Mouse (Mus musculus) cerebellum, postnatal 14 days (tissue): ENCODE results near the gene Elovl6.

Experiments used
- DNase-seq, 2 experiments: peaks; one replicate each; pipeline ENCODE4 v3.0.0; 2021; ENCODE audit warnings: mixed read lengths in 2 of 2

Elovl6 gene

GRCm38 (mm10) chr3:129543376-129543775 is 11.2 kb downstream of the Elovl6 start:
- no peak for DNase-seq

GRCm38 (mm10) chr3:129544217-129544616 is 12.1 kb downstream of the Elovl6 start:
- no peak for DNase-seq

DNA sequence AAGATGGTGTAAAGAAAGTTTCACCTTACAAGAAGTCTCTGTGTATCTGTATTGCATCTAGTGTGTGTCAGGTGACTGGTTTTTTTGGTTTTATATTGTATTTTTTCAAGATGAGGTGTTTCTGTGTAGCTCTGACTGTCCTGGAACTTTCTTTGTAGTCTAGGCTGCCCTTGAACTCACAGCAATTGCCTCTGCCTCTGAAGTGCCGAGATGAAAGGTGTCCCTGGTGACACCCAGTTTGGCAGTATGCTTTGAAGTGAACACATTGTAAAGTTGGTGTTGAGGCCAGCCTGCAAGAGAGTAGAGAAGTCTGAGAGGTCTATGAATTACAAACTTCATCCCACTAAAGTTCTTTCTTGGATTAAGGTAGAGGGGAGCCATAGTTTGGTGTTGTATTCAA is 13.1 kb downstream of the Elovl6 start:
- no peak for DNase-seq

- DNase-seq = no peak
Measured at GRCm38 (mm10) chr3:129545801-129546200, 13.6 kb downstream of the Elovl6 start.

DNA sequence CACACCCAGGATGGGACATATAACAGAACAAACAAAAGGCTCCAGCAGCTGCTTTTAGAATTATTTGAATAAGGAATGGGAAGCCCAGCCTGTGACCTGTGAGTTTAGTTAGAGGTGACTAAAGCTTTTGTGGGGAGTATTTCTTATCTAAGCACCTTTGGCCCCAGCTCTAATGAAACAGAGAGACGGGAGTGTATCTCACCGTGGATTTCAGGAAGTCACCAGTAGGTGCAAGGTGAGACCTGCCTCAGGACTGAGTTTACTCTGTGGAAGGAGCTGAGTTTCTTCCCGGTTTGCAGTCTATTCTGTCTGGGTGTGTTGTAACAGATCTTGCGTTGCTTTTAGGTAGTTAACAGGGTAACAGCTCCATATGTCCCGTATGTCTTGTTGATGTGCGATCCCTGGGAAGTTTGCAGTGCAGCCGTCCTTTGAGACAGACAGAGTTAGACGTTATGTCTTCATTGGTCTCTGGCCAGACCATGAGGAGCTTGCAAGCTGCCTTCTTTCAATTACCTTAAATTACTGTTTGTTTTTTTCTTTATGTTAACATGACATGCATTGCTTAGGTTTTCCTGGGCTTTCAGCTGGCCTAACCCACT is 15.8 kb downstream of the Elovl6 start:
- DNase-seq = no peak

GRCm38 (mm10) chr3:129548760-129549159 is 16.6 kb downstream of the Elovl6 start:
- no peak for DNase-seq

DNA sequence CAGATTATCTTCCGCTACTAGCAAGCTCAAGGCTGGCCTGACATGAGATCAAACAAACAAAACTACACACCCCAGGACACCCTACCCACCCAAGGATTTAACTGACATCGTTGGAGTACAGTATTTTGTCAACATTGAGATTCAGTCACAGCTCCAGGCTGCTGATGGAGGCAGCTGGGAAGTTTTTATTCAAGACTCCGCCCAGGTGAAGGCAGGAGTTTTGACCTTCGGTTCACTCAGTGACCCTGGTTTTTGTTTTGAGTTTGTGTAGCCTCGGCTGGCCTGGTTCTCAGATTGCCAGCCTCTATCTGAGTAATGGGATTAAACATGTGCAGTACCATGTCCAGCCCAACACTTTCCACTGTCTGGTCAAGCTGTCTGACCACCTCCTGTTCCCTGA is 17.4 kb downstream of the Elovl6 start:
- no peak for DNase-seq

DNA sequence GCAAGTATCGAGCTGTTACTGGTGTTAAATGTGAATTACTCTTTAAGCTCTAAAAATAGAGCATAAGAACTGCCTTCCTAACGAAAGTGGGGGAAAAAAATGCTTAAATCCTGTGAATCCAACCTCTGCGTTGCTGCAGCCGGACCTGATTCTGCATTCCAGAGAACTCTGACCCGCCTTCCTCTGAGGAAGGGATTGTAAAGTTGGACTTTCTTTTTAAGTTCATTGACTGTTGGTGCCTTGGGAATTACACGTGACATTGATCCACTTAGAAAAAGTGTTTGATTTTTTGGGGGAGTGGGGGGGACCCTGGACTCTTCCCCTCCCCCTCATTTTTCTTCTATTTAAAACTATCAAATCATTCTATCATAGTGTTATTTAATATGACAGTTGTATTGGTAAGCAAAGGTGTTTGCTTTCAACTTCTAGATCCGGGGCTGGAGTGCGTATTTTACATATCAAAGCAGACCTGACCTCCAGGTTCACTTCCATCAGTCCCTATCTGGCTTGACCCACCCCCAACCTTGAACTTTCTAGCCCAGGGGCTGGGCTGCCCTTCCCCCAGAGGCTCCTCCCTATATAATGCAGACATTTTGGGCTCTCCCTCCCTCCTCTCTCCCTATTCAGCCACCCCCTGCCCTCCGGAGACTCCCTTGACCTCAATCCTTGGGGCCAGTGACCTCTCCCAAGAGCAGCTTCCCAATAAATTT is 19.6 kb downstream of the Elovl6 start:
- DNase-seq = no peak

DNA sequence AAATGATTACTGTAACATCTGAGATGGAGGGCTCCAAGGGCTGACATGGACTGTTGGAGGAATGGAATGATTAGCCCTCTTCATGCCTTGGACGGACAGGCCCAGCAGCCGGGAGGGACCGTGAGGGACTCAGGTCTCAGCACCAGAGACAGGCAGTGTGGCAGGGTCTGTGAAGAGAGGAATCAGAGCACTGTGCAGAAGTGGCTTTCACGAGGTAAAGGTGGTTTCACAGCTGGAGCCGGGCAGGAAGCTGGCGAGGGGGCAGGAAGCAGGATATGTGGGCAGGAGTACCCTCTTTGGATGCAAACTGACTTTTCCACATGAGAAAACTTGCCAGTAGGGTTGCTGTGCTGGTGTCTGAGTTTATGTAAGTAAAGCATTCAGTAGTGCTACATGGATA is 20.2 kb downstream of the Elovl6 start:
- DNase-seq = no peak

DNA sequence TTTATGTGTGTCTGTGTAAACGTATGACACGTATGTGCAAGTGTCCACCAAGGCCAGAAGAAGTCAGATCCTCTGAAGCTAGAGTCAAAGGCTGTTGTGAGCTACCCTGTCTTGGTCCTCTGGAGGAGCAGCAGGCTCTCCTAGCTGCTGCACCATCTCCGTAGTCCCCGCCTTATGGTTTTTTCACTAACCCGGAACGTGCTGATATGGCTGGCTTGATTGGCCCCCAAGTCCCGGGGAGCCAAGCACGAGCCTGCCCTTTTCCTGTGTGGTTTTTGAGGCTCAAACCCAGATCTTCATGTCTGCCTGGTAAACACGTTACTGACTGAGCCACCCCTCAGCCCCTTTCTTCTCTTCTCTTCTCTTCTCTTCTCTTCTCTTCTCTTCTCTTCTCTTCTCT is 21.0 kb downstream of the Elovl6 start:
- no peak for DNase-seq

DNA sequence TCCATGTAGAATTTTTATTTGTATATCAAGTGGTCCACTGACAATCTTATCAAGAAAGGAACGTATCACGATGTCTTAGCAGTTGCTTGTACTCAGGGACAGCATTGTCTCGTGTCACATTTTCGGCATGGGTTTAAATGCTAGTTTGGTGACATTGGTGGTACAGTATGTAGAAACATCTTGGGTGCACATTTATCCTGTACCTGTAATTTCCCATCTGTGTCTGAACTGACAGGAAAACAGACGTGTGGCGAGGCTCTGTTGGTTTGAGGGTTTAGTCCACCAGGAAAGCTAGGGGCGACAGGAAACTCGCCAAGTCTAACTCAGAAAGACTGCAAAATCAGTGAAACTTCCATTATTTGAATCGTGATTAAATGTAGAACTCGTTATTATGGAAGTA is 21.5 kb downstream of the Elovl6 start:
- DNase-seq = no peak

DNA sequence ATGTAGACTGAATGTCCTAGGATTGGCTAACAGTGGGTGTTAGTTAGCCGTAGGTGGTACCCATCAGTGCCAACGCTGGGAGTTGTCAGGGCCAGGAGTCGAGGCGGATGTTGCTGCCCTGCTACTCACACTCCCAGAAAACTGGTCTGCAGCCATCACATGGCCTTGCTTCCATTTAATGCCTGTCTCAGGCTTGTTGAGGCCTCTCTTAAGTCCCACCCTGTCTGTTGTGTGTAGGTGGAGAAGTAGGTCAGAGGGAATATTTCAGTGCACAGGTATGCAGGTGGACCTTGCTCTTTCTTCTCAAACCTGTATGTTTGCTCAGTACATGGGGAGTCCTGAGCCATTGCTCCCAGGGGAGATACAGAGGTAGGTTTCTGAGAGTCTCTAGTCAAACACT is 22.3 kb downstream of the Elovl6 start:
- DNase-seq = no peak

DNA sequence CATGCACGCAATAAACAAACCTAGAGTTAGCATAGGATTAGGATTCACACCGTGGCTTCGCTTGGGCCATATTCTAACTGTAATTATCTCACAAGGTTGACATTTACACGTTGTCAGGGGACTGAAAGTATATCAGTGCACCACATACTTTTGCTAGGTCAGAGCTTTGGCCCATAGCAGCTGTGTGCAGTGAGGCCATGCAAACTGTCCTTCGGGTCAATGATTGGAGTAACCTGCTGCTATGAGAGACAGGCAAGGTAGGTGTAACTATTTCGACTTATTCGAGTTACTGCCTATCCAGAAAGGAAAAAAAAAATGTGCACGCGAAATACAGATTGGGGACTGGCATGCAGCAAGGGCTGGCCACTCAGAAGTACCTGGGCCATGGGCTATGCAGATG is 24.9 kb downstream of the Elovl6 start:
- DNase-seq = no peak

- no peak for DNase-seq
Measured at GRCm38 (mm10) chr3:129557566-129557965, 25.4 kb downstream of the Elovl6 start.

DNA sequence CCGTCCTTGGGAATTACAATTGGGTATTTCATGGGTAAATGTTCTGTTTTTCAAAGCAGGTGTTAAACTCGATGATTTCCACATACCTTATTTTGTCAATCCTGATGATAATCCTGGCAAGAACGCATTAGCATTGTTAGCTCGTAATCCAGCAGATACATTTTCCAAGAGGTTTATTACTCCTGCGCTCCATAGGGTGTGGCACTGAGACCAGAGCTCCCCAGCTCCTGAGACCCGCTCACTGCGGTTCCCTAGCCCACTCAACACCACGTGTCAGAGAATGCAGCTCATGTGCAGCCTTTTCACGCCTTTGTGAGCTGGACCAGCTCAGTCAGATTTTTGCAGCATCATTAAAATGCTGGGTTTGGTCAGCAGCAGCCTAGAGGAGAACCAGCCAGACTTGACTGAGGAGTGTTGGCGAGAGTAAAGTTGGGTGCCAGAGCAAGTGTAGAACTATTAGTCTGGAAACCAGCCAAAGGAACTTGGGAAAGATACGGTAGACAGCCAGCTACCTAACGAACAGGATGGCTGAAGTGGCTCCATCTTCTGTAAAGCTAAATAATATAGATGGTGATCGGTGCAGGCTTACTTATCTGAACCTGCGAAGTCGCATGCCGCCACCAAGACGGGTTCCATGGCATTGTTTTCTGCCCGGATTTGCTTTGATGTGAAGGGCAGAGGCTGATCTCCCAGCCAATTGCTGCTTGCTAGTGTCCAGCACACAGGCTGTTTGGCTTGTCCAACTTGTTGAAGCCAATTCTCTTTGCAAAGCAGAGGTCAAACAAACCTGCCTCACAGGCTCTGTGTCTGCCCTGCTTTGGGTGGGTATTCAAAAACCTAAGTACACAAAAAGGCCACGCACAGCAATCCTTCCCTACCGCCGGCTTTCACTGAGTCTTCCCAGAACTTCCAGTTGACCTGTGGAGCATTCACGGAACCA is 26.1 kb downstream of the Elovl6 start:
- DNase-seq = no peak

DNA sequence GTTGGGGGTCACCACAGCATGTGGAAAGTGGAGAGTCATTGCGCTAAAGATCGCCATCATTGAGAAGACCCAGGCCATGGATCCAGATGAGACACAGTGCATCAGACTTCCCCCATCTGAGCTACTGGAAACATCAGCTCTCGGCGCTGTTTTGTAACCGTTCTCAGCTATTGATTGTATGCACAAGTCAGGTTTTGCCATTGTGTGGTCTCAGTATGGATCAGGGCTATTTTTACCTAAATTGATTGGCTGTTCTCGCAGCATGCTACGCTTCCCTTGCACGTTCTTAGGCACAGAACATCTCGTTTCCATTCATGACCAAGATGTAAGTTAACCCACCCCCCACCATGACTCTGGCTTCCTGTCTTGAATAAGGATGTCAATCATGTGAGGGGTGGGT is 27.9 kb downstream of the Elovl6 start:
- no peak for DNase-seq

DNA sequence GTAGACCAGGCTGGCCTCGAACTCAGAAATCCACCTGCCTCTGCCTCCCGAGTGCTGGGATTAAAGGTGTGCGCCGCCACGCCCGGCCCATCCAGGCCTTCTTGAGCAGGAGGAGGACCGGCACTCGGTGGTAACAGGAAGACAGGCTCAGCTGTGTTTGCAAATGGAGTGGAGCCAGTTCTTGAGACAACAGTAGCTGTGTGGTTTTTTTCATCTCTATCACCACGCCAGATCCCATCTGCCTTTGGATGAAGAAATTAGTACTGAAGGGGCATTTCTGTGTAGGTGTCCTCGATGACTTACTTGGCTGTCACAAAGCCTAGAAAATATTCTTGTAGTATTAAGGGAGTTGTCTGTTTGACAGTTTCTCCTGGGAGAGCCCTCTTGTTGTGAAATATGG is 28.9 kb downstream of the Elovl6 start:
- peak; percentile 18 to 28 for DNase-seq

DNA sequence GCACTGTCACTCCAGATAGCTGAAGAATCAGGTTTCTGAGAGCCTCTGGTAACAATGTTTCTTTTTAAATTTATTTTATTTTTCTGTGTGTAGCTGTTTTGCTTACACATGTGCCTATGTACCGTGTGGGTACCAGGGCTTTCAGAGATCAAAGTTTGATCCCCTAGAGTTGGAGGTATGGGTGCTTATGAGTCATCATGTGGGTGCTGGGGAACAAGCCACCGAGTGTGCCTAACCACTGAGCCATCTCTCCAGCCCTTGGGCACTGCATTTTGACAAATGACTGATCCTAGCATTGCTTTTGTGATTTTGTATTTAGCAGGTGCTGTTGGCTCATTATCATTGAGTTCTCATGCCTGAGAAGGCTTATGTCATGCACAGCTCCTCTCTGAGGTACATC is 29.7 kb downstream of the Elovl6 start:
- DNase-seq = no peak

DNA sequence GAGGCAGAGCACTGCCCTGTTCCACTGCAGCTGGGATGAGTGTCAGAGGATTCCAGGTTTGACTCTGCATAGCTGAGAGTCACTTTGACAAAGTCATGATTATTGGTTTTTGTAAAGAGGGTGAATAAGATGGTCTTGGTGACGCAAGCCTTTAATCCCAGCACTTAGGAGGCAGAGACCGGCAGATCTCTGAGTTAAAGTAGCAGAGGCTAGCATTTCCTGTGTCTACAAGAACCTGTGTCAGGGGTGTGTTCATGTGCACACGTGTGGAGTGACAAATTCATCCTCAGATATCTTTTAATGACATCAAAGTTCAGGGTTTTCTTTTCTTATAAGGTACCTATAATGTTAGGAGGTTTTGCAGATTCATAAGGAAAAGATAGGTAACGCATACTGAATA is 30.3 kb downstream of the Elovl6 start:
- no peak for DNase-seq

GRCm38 (mm10) chr3:129563807-129564206 is 31.7 kb downstream of the Elovl6 start:
- DNase-seq = no peak

- DNase-seq = no peak
Measured at GRCm38 (mm10) chr3:129564852-129565251, 32.7 kb downstream of the Elovl6 start.

DNA sequence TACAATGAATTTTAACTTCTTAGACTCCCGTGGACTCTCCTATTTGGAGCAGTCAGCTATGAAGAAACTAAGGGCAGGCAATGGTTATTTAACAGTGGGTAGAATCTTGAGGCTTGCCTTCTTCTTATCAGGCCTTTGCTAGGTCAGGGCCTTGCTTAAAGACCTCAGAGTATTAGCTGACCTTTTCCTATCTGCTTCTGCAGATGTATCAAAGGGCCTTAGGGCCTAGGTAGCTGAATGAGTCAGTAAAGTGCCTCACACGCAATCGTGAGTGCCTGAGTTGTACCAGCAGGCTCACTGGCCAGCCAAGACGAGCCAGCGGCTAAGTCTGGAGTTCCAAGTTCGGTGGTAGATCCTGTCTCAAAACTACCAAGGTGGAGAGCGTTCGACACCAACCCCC is 33.3 kb downstream of the Elovl6 start:
- no peak for DNase-seq

GRCm38 (mm10) chr3:129566013-129566412 is 33.9 kb downstream of the Elovl6 start:
- DNase-seq = no peak

- DNase-seq = no peak
Measured at GRCm38 (mm10) chr3:129566876-129567275, 34.7 kb downstream of the Elovl6 start.
